Mouse (Mus musculus) urinary bladder, postnatal 10 days (tissue): ENCODE results near the gene Usp4.
A peak's percentile ranks its signal among the peaks of the same experiment; 100 is the strongest.
"Not testable (repeated sequence)": the region's sequence is repeated elsewhere in the genome, so short reads cannot be mapped to it uniquely, and the experiment has no call there.

Experiments
- DNase-seq: peaks from one replicate; pipeline ENCODE4 v3.0.0; 2022; ENCODE audit warnings: low spot score

Usp4 gene

DNA sequence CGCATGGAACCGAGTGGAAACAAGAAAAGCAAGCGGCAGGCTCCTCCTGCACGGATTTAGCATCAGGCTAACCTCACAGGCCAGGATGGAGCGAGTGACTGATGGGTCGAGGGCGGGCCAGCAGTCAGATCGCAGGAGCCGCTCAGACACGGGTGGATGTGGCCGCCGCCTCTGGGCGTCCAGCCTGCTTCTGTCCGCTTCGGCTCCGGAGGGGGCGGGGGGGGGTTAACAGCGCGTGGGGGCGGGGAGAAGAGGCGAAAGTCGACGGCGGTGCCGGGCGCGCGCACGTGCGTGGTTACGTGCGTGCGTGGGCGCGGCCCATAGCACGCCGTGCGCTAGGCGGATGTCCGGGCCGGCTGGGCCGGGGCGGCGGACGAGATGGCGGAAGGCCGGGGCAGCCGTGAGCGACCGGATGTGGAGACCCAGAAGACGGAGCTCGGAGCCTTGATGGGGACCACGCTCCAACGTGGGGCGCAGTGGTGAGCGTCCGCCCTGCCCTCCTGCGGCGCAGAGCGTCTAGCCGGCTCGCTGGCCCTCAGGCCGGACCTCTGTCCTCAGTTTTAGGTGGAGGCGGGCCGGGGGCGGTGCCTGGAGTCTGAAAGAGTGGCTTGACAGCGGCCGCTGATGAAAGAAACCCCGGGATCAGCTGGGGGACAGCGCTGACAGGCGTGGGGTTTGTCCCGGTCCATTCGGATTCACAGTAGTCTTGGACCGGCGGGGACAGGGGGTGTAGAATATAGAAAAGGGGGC is at the start of gene Usp4:
Usp4 (plus strand) TSS at position 314 of the 750 bp plus-strand sequence.
- DNase-seq = peak; percentile 57

DNA sequence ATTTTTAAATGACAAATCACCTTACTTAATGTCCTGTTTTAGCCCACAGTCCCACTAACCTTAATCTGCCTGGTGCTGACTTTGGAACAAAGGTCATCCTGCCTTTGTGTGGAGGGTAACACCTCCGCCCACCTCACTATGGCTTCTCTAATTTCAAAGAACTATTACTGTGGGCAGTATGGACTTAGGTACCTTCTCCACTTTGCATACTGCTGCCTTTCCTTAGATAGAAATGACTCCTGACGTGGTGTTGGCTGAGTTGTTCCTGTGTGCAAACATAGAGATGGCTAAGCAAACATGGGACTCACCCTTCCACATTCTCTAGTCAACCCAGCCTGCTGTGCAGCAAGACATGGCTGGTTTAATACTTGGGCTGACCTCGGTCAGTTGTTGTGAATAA is 45.8 kb upstream of the Usp4 start:
- DNase-seq = no peak

GRCm38 (mm10) chr9:108304716-108305115 is 42.9 kb upstream of the Usp4 start:
- DNase-seq = no peak

DNA sequence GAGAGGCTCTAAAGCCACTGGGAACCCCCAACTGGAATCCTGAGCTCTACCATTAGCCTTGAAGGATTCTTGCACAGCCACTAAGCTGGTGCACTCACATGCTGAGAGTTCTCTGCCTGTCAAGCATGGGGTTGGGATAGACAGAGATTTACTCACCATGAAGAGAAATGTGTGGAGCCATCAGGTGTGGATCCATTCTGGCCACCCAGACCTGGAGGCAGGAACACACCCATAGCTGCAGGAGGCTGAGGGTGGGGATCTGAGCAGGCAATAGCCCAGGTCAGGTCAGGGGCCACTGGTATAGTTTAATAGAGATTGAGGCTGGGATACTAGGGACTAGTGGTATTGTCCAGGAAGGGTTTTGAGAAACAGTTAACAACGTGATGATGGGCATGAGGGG is 42.5 kb upstream of the Usp4 start:
- DNase-seq = no peak

- DNase-seq = peak; percentile 87
These were observed 41.8 kb upstream of the Usp4 start, which contains the start of the genes Rhoa and Tcta for GRCm38 (mm10) chr9:108305629-108306520. Gene Rhoa, plus strand, starts transcription at chr9:108306129. Gene Tcta, minus strand, starts transcription at chr9:108306160.

DNA sequence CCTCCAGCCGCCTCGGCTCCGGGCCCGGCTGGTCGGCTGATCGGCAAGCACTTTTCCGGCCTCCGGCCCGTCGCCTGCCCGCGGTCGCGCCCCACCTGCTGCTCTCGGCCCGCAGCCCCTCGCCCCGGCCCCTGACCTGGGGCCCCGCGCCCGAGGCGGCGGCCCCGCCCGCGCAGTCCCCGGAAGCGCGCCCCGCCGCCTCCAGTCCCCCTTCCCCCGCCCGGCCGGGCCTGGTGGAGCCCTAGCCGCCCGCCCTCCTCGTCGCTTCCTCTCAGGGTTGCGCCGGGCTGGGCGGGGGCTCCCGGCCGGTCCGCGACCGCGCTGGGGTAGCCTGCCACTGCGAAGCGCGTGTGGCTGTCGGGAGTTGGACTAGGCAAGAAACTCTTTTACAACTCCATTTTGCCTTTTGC is 41.1 kb upstream of the Usp4 start:
- DNase-seq = peak; percentile 31

GRCm38 (mm10) chr9:108307021-108307807 is 40.4 kb upstream of the Usp4 start:
- DNase-seq = no peak

- DNase-seq = no peak
These were observed 39.5 kb upstream of the Usp4 start for GRCm38 (mm10) chr9:108308141-108308540.

- DNase-seq = no peak
These were observed 30.1 kb upstream of the Usp4 start for GRCm38 (mm10) chr9:108317572-108317971.

- DNase-seq = no peak
These were observed 29.2 kb upstream of the Usp4 start for GRCm38 (mm10) chr9:108318462-108318861.

DNA sequence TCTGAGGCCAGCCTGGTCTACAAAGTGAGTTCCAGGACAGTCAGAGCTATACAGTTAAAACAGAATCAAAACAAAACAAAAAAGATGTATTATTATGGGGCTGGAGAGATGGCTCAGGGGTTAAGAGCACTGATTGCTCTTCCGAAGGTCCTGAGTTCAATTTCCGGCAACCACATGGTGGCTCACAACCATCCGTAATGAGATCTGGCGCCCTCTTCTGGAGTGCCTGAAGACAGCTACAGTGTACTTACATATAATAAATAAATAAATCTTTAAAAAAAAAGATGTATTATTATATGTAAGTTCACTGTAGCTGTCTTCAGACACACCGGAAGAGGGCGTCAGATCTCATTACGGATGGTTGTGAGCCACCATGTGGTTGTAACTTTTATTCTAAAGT is 25.6 kb upstream of the Usp4 start:
- not testable (repeated sequence) for DNase-seq

- DNase-seq = no peak
These were observed 22.9 kb upstream of the Usp4 start for GRCm38 (mm10) chr9:108324784-108325183.

GRCm38 (mm10) chr9:108325811-108326210 is 21.8 kb upstream of the Usp4 start:
- no peak for DNase-seq

- no peak for DNase-seq
These were observed 9.7 kb upstream of the Usp4 start for GRCm38 (mm10) chr9:108337848-108338550.

DNA sequence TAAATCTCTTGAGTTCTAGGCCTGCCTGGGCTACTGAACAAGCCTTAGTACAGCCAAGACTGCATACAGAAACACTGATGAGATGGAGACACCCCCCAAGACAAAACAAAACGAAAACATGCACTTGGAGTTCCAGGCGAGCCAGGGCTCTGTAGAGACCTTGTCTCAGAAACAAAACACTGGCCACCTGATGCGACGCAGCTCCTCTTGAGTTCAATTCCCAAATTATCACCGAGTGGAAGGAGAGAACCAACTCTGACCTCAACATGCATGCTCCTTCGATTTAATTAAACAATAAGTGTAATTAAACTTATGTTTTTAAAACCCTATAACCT is 9.1 kb upstream of the Usp4 start:
- DNase-seq = no peak

DNA sequence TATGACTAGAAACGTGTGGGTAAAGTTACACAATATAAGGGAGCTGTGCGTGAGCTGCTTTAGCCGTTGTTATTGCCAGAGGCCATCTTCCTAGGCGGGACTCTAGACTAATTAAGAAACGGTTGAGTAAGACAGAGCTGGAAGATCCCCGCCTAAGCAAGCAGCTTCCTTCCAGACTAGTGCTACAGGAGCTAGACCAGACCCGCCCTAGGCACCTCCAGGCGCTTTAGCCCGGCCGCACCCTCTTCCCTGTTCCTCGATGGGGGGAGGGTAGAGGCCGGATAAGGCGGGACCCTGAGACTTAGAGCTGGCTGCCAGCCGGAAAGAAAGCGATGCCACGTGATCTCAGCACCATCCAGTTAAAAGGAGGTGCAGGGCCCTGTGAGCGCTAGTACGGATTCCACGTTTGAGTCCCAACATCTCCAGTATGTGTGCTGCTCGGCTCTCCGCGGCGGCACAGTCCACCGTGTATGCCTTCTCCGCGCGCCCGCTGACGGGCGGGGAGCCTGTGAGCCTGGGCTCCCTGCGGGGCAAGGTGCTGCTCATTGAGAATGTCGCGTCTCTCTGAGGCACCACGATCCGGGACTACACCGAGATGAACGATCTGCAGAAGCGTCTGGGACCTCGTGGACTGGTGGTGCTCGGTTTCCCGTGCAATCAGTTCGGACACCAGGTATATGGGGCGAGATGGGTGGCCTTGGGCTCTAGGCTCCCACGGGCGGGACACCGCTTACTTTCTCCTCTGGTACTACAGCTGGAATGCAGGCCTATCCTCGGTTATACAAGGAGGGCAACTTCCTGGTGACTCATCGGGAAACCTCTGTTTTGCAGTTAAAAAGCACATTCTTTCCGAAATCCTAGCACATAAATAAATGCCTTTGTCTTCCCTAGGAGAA is 8.5 kb upstream of the Usp4 start, which contains the start of gene Gpx1:
Gpx1 (plus strand) TSS at position 18 of the 896 bp plus-strand sequence.
- peak; percentile 67 for DNase-seq

GRCm38 (mm10) chr9:108339886-108340257 is 7.8 kb upstream of the Usp4 start:
- DNase-seq = no peak

DNA sequence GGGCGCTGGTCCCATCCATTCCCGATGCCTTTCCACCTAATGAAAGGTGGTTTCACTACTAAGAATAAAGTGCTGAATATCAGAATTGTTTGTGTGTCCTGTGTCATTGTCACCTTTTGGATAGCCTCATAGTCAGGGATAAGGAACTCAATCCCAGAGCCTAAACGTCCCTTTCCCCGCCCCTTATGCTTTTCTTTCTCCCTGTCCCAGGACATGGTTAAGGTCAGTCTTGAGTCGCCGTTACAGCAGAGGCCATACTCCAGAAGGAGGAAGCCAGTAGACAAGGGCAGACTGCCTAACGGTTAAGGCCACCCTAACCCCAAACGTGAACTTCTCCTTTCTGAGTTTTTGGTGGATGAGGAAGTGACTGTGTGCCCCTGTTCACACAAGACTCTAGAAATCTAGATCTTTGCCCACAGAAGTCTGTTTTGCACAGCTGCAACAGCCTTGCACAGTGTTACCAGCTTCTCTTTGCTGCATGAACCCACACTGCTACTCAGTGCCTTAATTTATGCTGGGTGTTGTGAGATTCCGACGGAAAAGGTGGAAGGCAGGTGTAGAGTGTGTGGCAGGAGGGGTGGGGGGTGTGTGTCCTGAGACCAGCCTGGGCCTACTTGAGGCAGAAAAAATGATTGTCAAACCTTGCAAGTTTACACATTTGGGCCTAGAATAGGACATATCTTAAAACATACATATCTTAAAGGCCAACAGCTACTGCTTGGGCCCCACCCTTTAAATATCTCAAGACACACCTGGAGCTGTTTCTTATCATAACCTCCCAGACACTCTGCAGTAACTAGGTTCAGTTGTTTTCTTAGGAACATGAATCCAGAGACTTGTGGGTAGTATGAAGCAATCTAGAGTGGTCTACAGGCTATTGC is 7.2 kb upstream of the Usp4 start:
- DNase-seq = no peak

DNA sequence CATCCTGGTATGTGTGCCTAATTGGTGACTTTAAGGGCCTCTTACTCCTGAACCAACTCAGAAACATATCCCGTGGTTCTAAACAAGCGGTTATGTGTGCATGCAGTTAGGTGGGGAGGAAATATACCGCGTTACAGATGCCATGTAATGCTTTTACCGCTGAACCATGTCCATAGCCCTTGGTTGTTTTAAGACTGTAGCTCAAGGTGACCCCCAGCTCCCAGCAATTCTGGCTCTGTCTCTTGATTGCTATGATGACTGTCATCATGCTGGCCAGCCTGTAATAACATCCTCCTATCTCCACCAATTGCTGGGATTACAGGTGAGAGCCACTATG is 6.5 kb upstream of the Usp4 start:
- no peak for DNase-seq

DNA sequence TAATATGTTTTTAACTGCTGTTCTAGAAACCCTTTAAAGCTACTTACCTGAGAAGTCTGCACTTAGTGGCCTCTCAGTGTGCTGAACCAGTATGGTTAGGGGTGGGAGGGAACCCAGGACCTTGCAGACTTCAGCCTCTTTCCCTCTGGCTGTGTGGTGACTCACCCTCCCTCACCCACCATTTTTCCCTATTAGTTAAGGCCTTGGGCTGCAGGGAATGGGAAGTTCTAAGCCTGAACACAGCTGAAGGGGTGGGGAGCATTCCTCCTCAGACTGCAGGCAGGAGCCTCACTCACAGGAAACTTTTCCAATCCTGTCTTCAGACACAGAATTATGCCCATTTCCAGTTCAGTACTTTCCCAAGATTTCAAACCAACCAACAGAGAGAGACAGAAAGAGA is 5.9 kb upstream of the Usp4 start:
- DNase-seq = no peak
